Mouse (Mus musculus): ENCODE measurements around the gene Smim10l2a.
A peak's percentile ranks its signal among the peaks of the same experiment; 100 is the strongest.

GRCm38 (mm10) chrX:56340305-56340704 lies 34.1 kb upstream of the Smim10l2a start:
- TF ChIP-seq CTCF (IDR thresholded peaks at IDR 0.05) (peak; percentile 45), EP300 (IDR thresholded peaks at IDR 0.05) (no peak)

Data from lung, postnatal 0 days (tissue).